In the genomic region with DNA sequence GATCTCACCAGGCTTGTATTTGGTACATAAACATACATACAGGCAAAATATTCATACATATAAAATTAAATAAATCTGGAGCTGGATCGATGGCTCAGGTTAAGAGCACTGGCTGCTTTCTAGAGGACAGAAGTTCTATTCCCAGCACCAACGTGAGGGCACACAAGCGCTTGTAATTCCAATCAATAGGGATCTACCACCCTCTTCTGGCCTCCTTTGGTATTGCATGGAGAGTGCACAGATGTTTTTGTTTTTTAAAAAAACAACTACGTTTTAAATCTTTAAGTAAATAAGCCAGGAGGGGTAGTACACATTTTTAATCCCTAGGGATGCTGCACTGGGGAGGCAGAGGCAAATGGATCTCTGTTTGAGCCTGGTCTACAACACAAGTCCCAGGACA, we compare ENCODE assay signal across 9 mouse cellular contexts. TPM values are rescaled to one million over a fixed set of nuclear protein-coding genes. Genes with fewer than 3 reads are reported as not detected.
DNase-seq lines count a peak whose midpoint lies in the region; ATAC-seq and TF ChIP-seq lines count a peak whose summit lies in the region.
"Had no signal": no experiment of that assay in that cellular context is flagged by ENCODE, and none has a peak within 500 bp of the region (broad histone marks: within the 10 kb centered on the region; RNA-seq: fewer than 3 reads in every experiment).

No protein-coding gene starts in this region.

- H3K79me2 ChIP-seq in MEL (ENCODE audit: control insufficient read depth, insufficient read depth, low read length, poor library complexity) = peaks cover 1% of the 10 kb centered on the region; the same call in 1 of the 2 replicates

- H3K9me3 ChIP-seq in MEL (replicated peaks; ENCODE audit: insufficient read depth, low read length) = no peaks in the 10 kb centered on the region
- H3K9me3 ChIP-seq in embryonic facial prominence, embryonic 11.5 days (replicated peaks; ENCODE audit: control insufficient read depth, low read length) = no peaks in the 10 kb centered on the region
- no peaks in the 10 kb centered on the region for H3K9me3 ChIP-seq in liver, postnatal 0 days (ENCODE audit: low read length)
- H3K9me3 ChIP-seq: embryonic facial prominence, embryonic 13.5 days had no signal

- no peak for ATAC-seq in embryonic facial prominence, embryonic 11.5 days (replicated peaks; ENCODE audit: insufficient number of reproducible peaks, low FRiP score, low TSS enrichment, low read depth)
- ATAC-seq in liver, postnatal 0 days = no peak
- ATAC-seq in frontal cortex, adult (ENCODE audit: low TSS enrichment) = no peak

- H3K9ac ChIP-seq in MEL (ENCODE audit: control insufficient read depth, low read depth, low read length, poor library complexity, severe bottlenecking) = peak overlapping the region; percentile 48
- H3K9ac ChIP-seq in embryonic facial prominence, embryonic 11.5 days (replicated peaks; ENCODE audit: low read length) = no peak overlapping the region
- H3K9ac ChIP-seq in liver, postnatal 0 days (replicated peaks) = no peak overlapping the region
- H3K9ac ChIP-seq: embryonic facial prominence, embryonic 13.5 days had no signal

- no peak overlapping the region for H3K4me2 ChIP-seq in embryonic facial prominence, embryonic 11.5 days (ENCODE audit: low read depth, low read length)
- H3K4me2 ChIP-seq in liver, postnatal 0 days (ENCODE audit: low read depth, low read length) = peak overlapping the region; percentile 74
- H3K4me2 ChIP-seq: embryonic facial prominence, embryonic 13.5 days had no signal

- peak; percentile 59 to 95 (median 77) for TF ChIP-seq CTCF in MEL (IDR thresholded peaks at IDR 0.05 in 2 of 3, conservative IDR thresholded peaks at IDR 0.05 in 1 of 3; ENCODE audit: control insufficient read depth in 1 of 3, insufficient read depth in 1 of 3, low read depth in 2 of 3, low read length in 3 of 3, poor library complexity in 1 of 3, severe bottlenecking in 1 of 3)
- TF ChIP-seq CTCF in liver, postnatal 0 days (IDR thresholded peaks at IDR 0.05; ENCODE audit: low read depth) = peak; percentile 91
- peak; percentile 55; the same call in 1 of the 2 replicates for TF ChIP-seq CTCF in spleen, adult 2 months (IDR thresholded peaks at IDR 0.05; ENCODE audit: extremely low read depth, insufficient read depth, insufficient read length, insufficient replicate concordance)

- TF ChIP-seq POLR2A in MEL (IDR thresholded peaks at IDR 0.05; ENCODE audit: control insufficient read depth in 1 of 2, insufficient read depth in 1 of 2, low read depth in 1 of 2, low read length in 2 of 2, poor library complexity in 1 of 2) = no peak
- no peak for TF ChIP-seq POLR2A in spleen, adult 2 months (IDR thresholded peaks at IDR 0.05; ENCODE audit: low read depth, low read length)

- H3K36me3 ChIP-seq in MEL (ENCODE audit: control insufficient read depth in 1 of 2, insufficient read depth in 2 of 2, low read length in 2 of 2) = peaks cover 0 to 17% of the 10 kb centered on the region in 2 experiments; a peak in 2 of 4 replicates
- H3K36me3 ChIP-seq in embryonic facial prominence, embryonic 11.5 days (replicated peaks; ENCODE audit: control insufficient read depth, insufficient read depth, low read depth, low read length) = no peaks in the 10 kb centered on the region
- no peaks in the 10 kb centered on the region for H3K36me3 ChIP-seq in liver, postnatal 0 days (replicated peaks; ENCODE audit: insufficient read depth, low read length)
- peaks cover 5% of the 10 kb centered on the region; the same call in 1 of the 2 replicates for H3K36me3 ChIP-seq in spleen, adult 2 months (ENCODE audit: control insufficient read depth, insufficient read depth, low read length)

- no peak overlapping the region for H3K27ac ChIP-seq in MEL (ENCODE audit: control insufficient read depth, low read depth, low read length)
- no peak overlapping the region for H3K27ac ChIP-seq in embryonic facial prominence, embryonic 11.5 days (replicated peaks; ENCODE audit: low read depth, low read length)
- peak overlapping the region; percentile 52; the same call in 1 of the 2 replicates for H3K27ac ChIP-seq in liver, postnatal 0 days (ENCODE audit: low read depth)
- H3K27ac ChIP-seq in spleen, adult 2 months (ENCODE audit: insufficient read depth, low read length) = no peak overlapping the region
- H3K27ac ChIP-seq: embryonic facial prominence, embryonic 13.5 days had no signal

- TF ChIP-seq RAD21 in MEL (IDR thresholded peaks at IDR 0.05; ENCODE audit: low read depth, low read length) = peak; percentile 99

- peaks cover 3 to 19% of the 10 kb centered on the region in 2 experiments; a peak in 3 of 4 replicates for H3K4me1 ChIP-seq in MEL (ENCODE audit: control insufficient read depth in 1 of 2, insufficient read depth in 2 of 2, low read length in 2 of 2)
- H3K4me1 ChIP-seq in embryonic facial prominence, embryonic 11.5 days (ENCODE audit: control insufficient read depth, insufficient read depth, low read length) = no peaks in the 10 kb centered on the region
- H3K4me1 ChIP-seq in liver, postnatal 0 days (ENCODE audit: insufficient read depth) = peaks cover 14% of the 10 kb centered on the region
- no peaks in the 10 kb centered on the region for H3K4me1 ChIP-seq in spleen, adult 2 months (ENCODE audit: control insufficient read depth, insufficient read depth, insufficient read length)

- peak; percentile 31 to 80 for DNase-seq in heart, adult 18-20 months
- DNase-seq in heart, adult 11 months = no peak
- DNase-seq in 3134 (ENCODE audit: extremely low read depth, insufficient read length, low spot score) (peak; percentile 47), MEL (ENCODE audit: low read depth, low spot score) (peak; percentile 86)
- DNase-seq in embryonic facial prominence, embryonic 11.5 days (ENCODE audit: low spot score) = peak; percentile 78
- peak; percentile 74 for DNase-seq in liver, postnatal 0 days
- DNase-seq in spleen, adult 2 months (ENCODE audit: low read depth in 1 of 2, low spot score in 2 of 2) = peak; percentile 31 to 50

- peak overlapping the region in 1 of 2 experiments; percentile 57; a peak in 2 of 4 replicates for H3K4me3 ChIP-seq in MEL (ENCODE audit: control insufficient read depth in 1 of 2, insufficient read depth in 1 of 2, low read depth in 2 of 2, low read length in 2 of 2)
- H3K4me3 ChIP-seq in embryonic facial prominence, embryonic 11.5 days (ENCODE audit: low read depth, low read length) = no peak overlapping the region
- peak overlapping the region; percentile 54; the same call in 1 of the 2 replicates for H3K4me3 ChIP-seq in liver, postnatal 0 days (ENCODE audit: low read depth, low read length)
- H3K4me3 ChIP-seq in spleen, adult 2 months (ENCODE audit: extremely low read depth, insufficient read depth, insufficient read length) = no peak overlapping the region
- H3K4me3 ChIP-seq: embryonic facial prominence, embryonic 13.5 days had no signal

- 19% methylated on average over 4 of the region's 4 CpGs for WGBS in embryonic facial prominence, embryonic 11.5 days
- 17% methylated on average over 4 of the region's 4 CpGs for WGBS in liver, postnatal 0 days (ENCODE audit: insufficient replicate concordance)
- WGBS in spleen, adult 2 months = 30% methylated on average over 4 of the region's 4 CpGs

- TF ChIP-seq EP300 in MEL (IDR thresholded peaks at IDR 0.05; ENCODE audit: low read depth in 1 of 2, low read length in 2 of 2) = no peak
- no peak for TF ChIP-seq EP300 in liver, postnatal 0 days (IDR thresholded peaks at IDR 0.05; ENCODE audit: low read depth)

- H3K27me3 ChIP-seq in MEL (ENCODE audit: control insufficient read depth in 1 of 2, insufficient read depth in 2 of 2, low read length in 2 of 2) = no peaks in the 10 kb centered on the region
- H3K27me3 ChIP-seq in embryonic facial prominence, embryonic 11.5 days (ENCODE audit: control insufficient read depth, insufficient read depth, low read length) = no peaks in the 10 kb centered on the region
- H3K27me3 ChIP-seq in liver, postnatal 0 days (ENCODE audit: insufficient read depth, low read length) = no peaks in the 10 kb centered on the region
- no peaks in the 10 kb centered on the region for H3K27me3 ChIP-seq in spleen, adult 2 months (ENCODE audit: control insufficient read depth, insufficient read depth, low read length)
- H3K27me3 ChIP-seq: embryonic facial prominence, embryonic 13.5 days had no signal

RNA-seq across cellular contexts. Expression of gene Snx15, which starts 1.8 kb away (rescaled TPM):
- 10 to 100 TPM; 13.9 to 15.2 TPM for total RNA-seq in heart, adult 18-20 months (2021)
- total RNA-seq in MEL (2012; rRNA removed) = 14.9 and 20.4 TPM in 2 replicates
- 10 to 100 TPM in 1 of 2 experiments, not detected in 1; 35.3 TPM for polyA plus RNA-seq in MEL (2012; ENCODE audit: insufficient read depth in 1 of 2, insufficient read length in 2 of 2, low read depth in 1 of 2, low replicate concordance in 2 of 2, missing spikeins in 1 of 2)
- polyA plus RNA-seq in embryonic facial prominence, embryonic 11.5 days (2014; fragmentation: Nextera tagmentation; extraction: Ambion mirVana) = 25.4 and 30.7 TPM in 2 replicates
- polyA plus RNA-seq in liver, postnatal 0 days (2015; fragmentation: Nextera tagmentation; extraction: Ambion mirVana) = 38.6 and 41.6 TPM in 2 replicates
- 42.7 and 50.9 TPM in 2 replicates for polyA plus RNA-seq in spleen, adult 2 months (2012; rRNA removed)

RNA-seq across cellular contexts. Expression of gene Sac3d1, which starts 7.8 kb away (rescaled TPM):
- 10 to 100 TPM in 1 of 2 experiments, 1 to 10 TPM in 1; 9.2 to 10.0 TPM for total RNA-seq in heart, adult 18-20 months (2021)
- 34.0 and 44.4 TPM in 2 replicates for total RNA-seq in MEL (2012; rRNA removed)
- polyA plus RNA-seq in MEL (2012; ENCODE audit: insufficient read depth in 1 of 2, insufficient read length in 2 of 2, low read depth in 1 of 2, low replicate concordance in 2 of 2, missing spikeins in 1 of 2) = 10 to 100 TPM in 1 of 2 experiments, not detected in 1; 49.3 TPM
- polyA plus RNA-seq in embryonic facial prominence, embryonic 11.5 days (2014; fragmentation: Nextera tagmentation; extraction: Ambion mirVana) = 60.7 and 68.3 TPM in 2 replicates
- polyA plus RNA-seq in liver, postnatal 0 days (2015; fragmentation: Nextera tagmentation; extraction: Ambion mirVana) = 15.0 and 15.6 TPM in 2 replicates
- polyA plus RNA-seq in spleen, adult 2 months (2012; rRNA removed) = 30.4 and 46.7 TPM in 2 replicates

RNA-seq across cellular contexts. Expression of gene Batf2, which starts 14.5 kb away (rescaled TPM):
- 1 to 10 TPM in 1 of 2 experiments, under 1 TPM in 1; 0.54 to 2.7 TPM for total RNA-seq in heart, adult 18-20 months (2021)
- 0.19 TPM in 1 of 2 replicates, not detected in the other for total RNA-seq in MEL (2012; rRNA removed)
- polyA plus RNA-seq in MEL (2012; ENCODE audit: insufficient read depth in 1 of 2, insufficient read length in 2 of 2, low read depth in 1 of 2, low replicate concordance in 2 of 2, missing spikeins in 1 of 2) = under 1 TPM in 1 of 2 experiments, not detected in 1; 0.60 TPM
- not detected in 2 replicates for polyA plus RNA-seq in embryonic facial prominence, embryonic 11.5 days (2014; fragmentation: Nextera tagmentation; extraction: Ambion mirVana)
- 0.59 and 1.1 TPM in 2 replicates for polyA plus RNA-seq in liver, postnatal 0 days (2015; fragmentation: Nextera tagmentation; extraction: Ambion mirVana)
- polyA plus RNA-seq in spleen, adult 2 months (2012; rRNA removed) = 8.0 and 10.8 TPM in 2 replicates
- polyA plus RNA-seq: embryonic facial prominence, embryonic 13.5 days had no signal

RNA-seq across cellular contexts. Expression of gene Arl2, which starts 15.1 kb away (rescaled TPM):
- total RNA-seq in heart, adult 18-20 months (2021) = 10 to 100 TPM; 66.4 to 72.1 TPM
- 47.2 and 53.8 TPM in 2 replicates for total RNA-seq in MEL (2012; rRNA removed)
- 100 to 1,000 TPM in 1 of 2 experiments, not detected in 1; 111 TPM for polyA plus RNA-seq in MEL (2012; ENCODE audit: insufficient read depth in 1 of 2, insufficient read length in 2 of 2, low read depth in 1 of 2, low replicate concordance in 2 of 2, missing spikeins in 1 of 2)
- polyA plus RNA-seq in embryonic facial prominence, embryonic 11.5 days (2014; fragmentation: Nextera tagmentation; extraction: Ambion mirVana) = 72.8 and 81.4 TPM in 2 replicates
- polyA plus RNA-seq in liver, postnatal 0 days (2015; fragmentation: Nextera tagmentation; extraction: Ambion mirVana) = 16.7 and 20.5 TPM in 2 replicates
- polyA plus RNA-seq in spleen, adult 2 months (2012; rRNA removed) = 51.8 and 64.8 TPM in 2 replicates

RNA-seq across cellular contexts. Expression of gene Naaladl1, which starts 20.7 kb away (rescaled TPM):
- not detected for total RNA-seq in heart, adult 18-20 months (2021)
- 0.20 and 0.35 TPM in 2 replicates for total RNA-seq in MEL (2012; rRNA removed)
- 1 to 10 TPM in 1 of 2 experiments, not detected in 1; 1.7 TPM for polyA plus RNA-seq in MEL (2012; ENCODE audit: insufficient read depth in 1 of 2, insufficient read length in 2 of 2, low read depth in 1 of 2, low replicate concordance in 2 of 2, missing spikeins in 1 of 2)
- polyA plus RNA-seq in embryonic facial prominence, embryonic 11.5 days (2014; fragmentation: Nextera tagmentation; extraction: Ambion mirVana) = 0.21 and 0.49 TPM in 2 replicates
- 0.46 and 0.63 TPM in 2 replicates for polyA plus RNA-seq in liver, postnatal 0 days (2015; fragmentation: Nextera tagmentation; extraction: Ambion mirVana)
- 0.49 and 0.60 TPM in 2 replicates for polyA plus RNA-seq in spleen, adult 2 months (2012; rRNA removed)
